Mouse (Mus musculus) liver, adult 2 months (tissue): Measurements from ENCODE around the gene Pmm2. TPM values are rescaled to one million over a fixed set of nuclear protein-coding genes. Genes with fewer than 3 reads are reported as not detected.

Experiments used
- DNase-seq: peaks from one replicate; pipeline ENCODE4 v3.0.0-alpha.2; 2011; ENCODE audit warnings: low read depth, low spot score; ENCODE audit errors: extremely low read depth
- H3K27ac ChIP-seq: fragments of 200-500 bp; replicated peaks from 2 replicates; pipeline ENCODE4 v1.5.1; 2012; ENCODE audit warnings: low read depth, mild to moderate bottlenecking, control low read depth, inconsistent platforms, low read length; ENCODE audit not compliant: insufficient read depth
- H3K27me3 ChIP-seq: fragments of 200-500 bp; 2 replicates; pipeline ENCODE4 v1.6.1; 2012; ENCODE audit warnings: mild to moderate bottlenecking, moderate library complexity, low read length, inconsistent platforms; ENCODE audit not compliant: control insufficient read depth, insufficient read depth
- H3K36me3 ChIP-seq: fragments of 200-500 bp; 2 replicates; pipeline ENCODE4 v1.6.1; 2012; ENCODE audit warnings: low read length, inconsistent platforms; ENCODE audit not compliant: control insufficient read depth, insufficient read depth
- H3K4me1 ChIP-seq: fragments of 200-500 bp; 2 replicates; pipeline ENCODE4 v1.6.1; 2011; ENCODE audit warnings: low read length; ENCODE audit not compliant: control insufficient read depth, insufficient read depth
- H3K4me3 ChIP-seq: fragments of 200-500 bp; 2 replicates; pipeline ENCODE4 v1.5.1; 2011; ENCODE audit warnings: low read depth, mild to moderate bottlenecking, control low read depth, low read length, moderate library complexity; ENCODE audit not compliant: insufficient read depth
- H3K79me2 ChIP-seq: fragments of 200-500 bp; 2 replicates; pipeline ENCODE4 v1.6.1; 2012; ENCODE audit warnings: inconsistent platforms, mild to moderate bottlenecking, low read length, moderate library complexity; ENCODE audit not compliant: control insufficient read depth, insufficient read depth
- H3K9ac ChIP-seq: fragments of 200-500 bp; 2 replicates; pipeline ENCODE4 v1.6.1; 2012; ENCODE audit warnings: low read depth, mild to moderate bottlenecking, control low read depth, inconsistent platforms, low read length
- CTCF ChIP-seq: fragments of 200-500 bp; IDR thresholded peaks from 2 replicates; pipeline ENCODE4 v1.5.1; 2011; ENCODE audit warnings: low read depth, low read length, control low read depth
- POLR2A ChIP-seq: fragments of 200-500 bp; IDR thresholded peaks from 2 replicates; pipeline ENCODE4 v1.6.1; 2011; ENCODE audit warnings: low read length, control low read depth; ENCODE audit not compliant: insufficient read depth; ENCODE audit errors: extremely low read depth
- WGBS: fragments of 180-500 bp; shearing (Covaris S2); methylation state at CpG from one replicate; pipeline ENCODE4 v1.1.7; 2018; 5-methylcytosine and 5-hydroxymethylcytosine counted together
- polyA plus RNA-seq: library from polyadenylated mRNA; depleted of rRNA; stranded (reverse); fragments of >200 nt; gene quantifications from 2 replicates; pipeline ENCODE4 v1.2.3, GENCODE M21; 2012
- total RNA-seq: library from RNA; depleted of rRNA; stranded (reverse); fragments of >200 nt; gene quantifications from 2 replicates; pipeline ENCODE4 v1.2.3, GENCODE M21; 2014

The Pmm2 gene
- total and polyA plus RNA-seq, 2 experiments: 27.9 to 65.2 TPM

GRCm38 (mm10) chr16:8686871-8687535 lies 49.5 kb downstream of the Pmm2 start:
- Histone ChIP-seq H3K27me3 (no peaks in the 10 kb centered on the region), H3K79me2 (no peaks in the 10 kb centered on the region), H3K36me3 (peaks cover 23% of the 10 kb centered on the region), H3K27ac (no peak overlapping the region), H3K9ac (no peak overlapping the region), H3K4me1 (peaks cover 11% of the 10 kb centered on the region), H3K4me3 (no peak overlapping the region)
- TF ChIP-seq POLR2A (no peak), CTCF (no peak)
- WGBS: 76% methylated on average over 11 of the region's 11 CpGs
- DNase-seq: no peak

- H3K36me3 ChIP-seq: peaks cover 28% of the 10 kb centered on the region
- no peaks in the 10 kb centered on the region for H3K27me3 ChIP-seq
- DNase-seq: peak; percentile 81
- 0 out of 2 replicates have a peak overlapping the region, but pooled peaks have one; percentile 2 for H3K27ac ChIP-seq
- no peaks in the 10 kb centered on the region for H3K79me2 ChIP-seq
- no peak overlapping the region for H3K4me3 ChIP-seq
- H3K9ac ChIP-seq: no peak overlapping the region
- H3K4me1 ChIP-seq: peaks cover 11% of the 10 kb centered on the region
- TF ChIP-seq CTCF (no peak), POLR2A (no peak)
Measured at GRCm38 (mm10) chr16:8687559-8688112, 50.2 kb downstream of the Pmm2 start.

GRCm38 (mm10) chr16:8689979-8690656 lies 52.6 kb downstream of the Pmm2 start:
- DNase-seq: peak; percentile 30
- H3K9ac ChIP-seq: no peak overlapping the region
- H3K27ac ChIP-seq: no peak overlapping the region
- H3K27me3 ChIP-seq: no peaks in the 10 kb centered on the region
- H3K79me2 ChIP-seq: no peaks in the 10 kb centered on the region
- H3K4me3 ChIP-seq: no peak overlapping the region
- WGBS: 74% methylated on average over 11 of the region's 11 CpGs
- H3K36me3 ChIP-seq: peaks cover 46% of the 10 kb centered on the region
- TF ChIP-seq CTCF (no peak), POLR2A (no peak)
- H3K4me1 ChIP-seq: peaks cover 11% of the 10 kb centered on the region

GRCm38 (mm10) chr16:8691206-8691605 lies 53.7 kb downstream of the Pmm2 start:
- Histone ChIP-seq H3K79me2 (no peaks in the 10 kb centered on the region), H3K27ac (no peak overlapping the region), H3K9ac (no peak overlapping the region), H3K4me3 (no peak overlapping the region), H3K27me3 (no peaks in the 10 kb centered on the region), H3K4me1 (peaks cover 11% of the 10 kb centered on the region), H3K36me3 (peaks cover 51% of the 10 kb centered on the region)
- whole genome bisulfite sequencing: 93% methylated on average over 7 of the region's 7 CpGs
- no peak for DNase-seq
- no peak for TF ChIP-seq CTCF
- TF ChIP-seq POLR2A: no peak

- no peak for TF ChIP-seq POLR2A
- no peak for TF ChIP-seq CTCF
- Histone ChIP-seq H3K79me2 (no peaks in the 10 kb centered on the region), H3K4me3 (no peak overlapping the region), H3K27ac (no peak overlapping the region), H3K27me3 (no peaks in the 10 kb centered on the region), H3K36me3 (peaks cover 75% of the 10 kb centered on the region), H3K9ac (no peak overlapping the region), H3K4me1 (no peaks in the 10 kb centered on the region)
- DNase-seq: no peak
- 92% methylated on average over 8 of the region's 8 CpGs for WGBS
Measured at GRCm38 (mm10) chr16:8699556-8699955, 62.1 kb downstream of the Pmm2 start.

GRCm38 (mm10) chr16:8700586-8700985 lies 63.1 kb downstream of the Pmm2 start:
- peaks cover 75% of the 10 kb centered on the region for H3K36me3 ChIP-seq
- no peaks in the 10 kb centered on the region for H3K4me1 ChIP-seq
- H3K4me3 ChIP-seq: no peak overlapping the region
- no peak overlapping the region for H3K9ac ChIP-seq
- 51% methylated on average over 3 of the region's 3 CpGs for WGBS
- no peak for TF ChIP-seq POLR2A
- no peak for TF ChIP-seq CTCF
- no peaks in the 10 kb centered on the region for H3K79me2 ChIP-seq
- DNase-seq: peak; percentile 19
- no peaks in the 10 kb centered on the region for H3K27me3 ChIP-seq
- H3K27ac ChIP-seq: no peak overlapping the region
